Mouse (Mus musculus): ENCODE results near the gene Cox5b. TPM values are rescaled to one million over a fixed set of nuclear protein-coding genes. Genes with fewer than 3 reads are reported as not detected.

Cox5b gene
- polyA plus RNA-seq, 1 experiment from 2014 or later, result 151 TPM

GRCm38 (mm10) chr1:36670256-36670655 is 21.0 kb upstream of the Cox5b start:
- 63% methylated on average over 4 of the region's 4 CpGs for WGBS (ENCODE audit: missing documents)
- Histone ChIP-seq H3K27ac (no peak overlapping the region), H3K79me2 (ENCODE audit: inconsistent target) (no peaks in the 10 kb centered on the region), H3K4me3 (ENCODE audit: inconsistent target) (no peak overlapping the region), H3K36me3 (ENCODE audit: inconsistent target) (no peaks in the 10 kb centered on the region)

GRCm38 (mm10) chr1:36671260-36671659 is 20.0 kb upstream of the Cox5b start:
- Histone ChIP-seq H3K36me3 (ENCODE audit: inconsistent target) (no peaks in the 10 kb centered on the region), H3K4me3 (ENCODE audit: inconsistent target) (no peak overlapping the region), H3K79me2 (ENCODE audit: inconsistent target) (no peaks in the 10 kb centered on the region), H3K27ac (no peak overlapping the region)
- 89% methylated on average over 10 of the region's 10 CpGs for WGBS (ENCODE audit: missing documents)

GRCm38 (mm10) chr1:36672648-36673350 is 18.4 kb upstream of the Cox5b start:
- Histone ChIP-seq H3K79me2 (ENCODE audit: inconsistent target) (no peaks in the 10 kb centered on the region), H3K27ac (no peak overlapping the region), H3K4me3 (ENCODE audit: inconsistent target) (no peak overlapping the region), H3K36me3 (ENCODE audit: inconsistent target) (no peaks in the 10 kb centered on the region)
- 89% methylated on average over 16 of the region's 16 CpGs for WGBS (ENCODE audit: missing documents)

- WGBS (ENCODE audit: missing documents), result 64% methylated on average over 3 of the region's 3 CpGs
- no peak overlapping the region for H3K4me3 ChIP-seq (ENCODE audit: inconsistent target)
Observed at GRCm38 (mm10) chr1:36674936-36675335, 16.3 kb upstream of the Cox5b start.

DNA sequence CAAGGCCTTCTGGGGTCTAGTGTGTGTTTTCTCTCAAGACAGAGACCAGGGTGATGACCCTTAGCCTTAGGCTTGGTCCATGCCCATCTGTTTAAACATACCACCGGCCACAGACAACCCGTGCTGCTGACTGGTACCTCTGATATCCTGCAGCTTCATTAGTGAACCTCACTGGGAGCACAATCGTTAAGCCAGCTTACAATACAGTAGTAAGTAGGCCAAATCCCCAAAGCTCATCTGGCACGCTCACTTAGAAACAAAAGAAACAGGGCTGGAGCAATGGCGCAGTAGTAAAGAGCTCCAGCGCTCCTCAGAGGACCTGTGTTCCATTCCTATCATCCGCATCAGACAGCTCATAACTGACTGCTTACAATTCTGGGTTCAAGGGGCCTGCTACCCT is 10.4 kb upstream of the Cox5b start:
- no peak overlapping the region for H3K27ac ChIP-seq
- H3K36me3 ChIP-seq (ENCODE audit: inconsistent target), result no peaks in the 10 kb centered on the region
- no peak overlapping the region for H3K4me3 ChIP-seq (ENCODE audit: inconsistent target)
- WGBS (ENCODE audit: missing documents), result 91% methylated on average over 7 of the region's 7 CpGs
- H3K79me2 ChIP-seq (ENCODE audit: inconsistent target), result no peaks in the 10 kb centered on the region

More at GRCm38 (mm10) chr1:36674936-36675335, 16.3 kb upstream of the Cox5b start:
- H3K36me3 ChIP-seq (ENCODE audit: inconsistent target), result no peaks in the 10 kb centered on the region
- no peaks in the 10 kb centered on the region for H3K79me2 ChIP-seq (ENCODE audit: inconsistent target)
- no peak overlapping the region for H3K27ac ChIP-seq

DNA sequence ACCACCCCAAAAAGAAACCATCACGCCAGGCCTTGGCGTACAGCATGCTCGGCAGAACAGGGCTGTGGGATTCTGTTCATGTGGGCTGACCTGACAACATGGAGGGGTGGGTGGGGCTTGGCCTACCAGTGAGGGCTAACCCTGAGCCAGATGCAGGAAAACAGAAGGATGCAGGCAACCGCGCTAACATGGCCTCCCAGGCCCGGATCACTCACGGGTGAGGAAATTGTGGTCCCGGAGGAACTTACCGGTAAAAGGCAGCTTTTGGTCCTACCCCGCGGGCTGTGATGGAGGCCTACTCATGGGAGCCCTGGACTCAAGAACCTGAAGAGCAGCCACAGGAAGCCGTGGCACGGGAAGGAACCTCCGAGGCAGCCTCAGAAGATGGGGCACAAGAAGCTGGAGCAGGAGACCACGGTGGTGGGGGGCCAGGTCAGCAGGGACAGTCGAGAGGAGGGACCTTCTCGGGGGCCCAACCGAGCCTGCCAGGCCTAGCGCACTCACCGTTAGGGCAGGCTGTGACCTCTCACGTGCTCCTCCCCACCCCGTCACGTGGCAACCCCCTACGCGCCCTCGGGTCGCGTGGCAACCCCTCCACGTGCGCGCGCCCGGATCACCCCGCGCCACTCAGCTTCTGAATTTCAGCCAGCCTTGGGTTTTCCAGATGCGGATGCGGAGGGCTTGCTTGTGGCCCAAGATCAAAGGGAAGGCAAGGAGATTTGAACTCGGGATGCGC is 8.5 kb upstream of the Cox5b start, which contains the start of gene Fam178b:
Gene Fam178b (minus strand): TSS at position 564 of the 736 bp plus-strand sequence.
- Histone ChIP-seq H3K4me3 (ENCODE audit: inconsistent target) (no peak within 1 kb of the TSS), H3K79me2 (ENCODE audit: inconsistent target) (no peaks in the 10 kb centered on the region), H3K36me3 (ENCODE audit: inconsistent target) (no peaks in the 10 kb centered on the region), H3K27ac (no peak within 1 kb of the TSS)
- 92% methylated on average over 37 of the region's 39 CpGs for WGBS (ENCODE audit: missing documents)

DNA sequence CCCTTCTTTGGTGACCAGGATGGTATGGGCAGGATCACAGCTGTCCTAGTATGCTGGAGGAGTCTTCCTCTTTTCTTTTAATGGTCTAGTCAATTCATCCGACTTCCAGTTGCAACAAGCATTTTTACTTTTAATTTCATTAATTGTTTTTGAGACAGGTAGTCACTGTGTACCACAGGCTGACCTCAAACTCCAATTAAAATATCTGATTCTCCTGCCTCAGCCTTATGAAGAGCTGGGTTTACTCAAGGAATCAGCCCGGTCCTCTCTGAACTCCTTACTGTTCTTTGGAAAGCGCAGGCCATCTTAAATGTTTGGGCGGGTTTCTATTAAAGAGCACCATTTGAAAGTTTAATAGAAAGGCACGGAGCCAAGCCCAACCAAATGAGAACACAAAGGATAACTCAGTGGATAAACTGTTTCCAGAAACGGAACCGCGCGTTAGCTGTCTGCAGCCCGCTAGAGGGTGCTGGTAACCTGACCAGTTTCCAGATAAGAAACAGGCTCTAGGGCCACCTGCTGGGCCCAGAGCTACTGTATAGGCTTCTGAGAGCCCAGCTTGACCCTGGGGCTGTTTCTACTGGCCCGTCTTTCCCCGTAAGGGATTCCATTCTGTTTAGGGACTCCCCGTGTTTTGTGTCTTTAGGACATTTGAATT is 7.3 kb upstream of the Cox5b start:
- Histone ChIP-seq H3K79me2 (ENCODE audit: inconsistent target) (no peaks in the 10 kb centered on the region), H3K36me3 (ENCODE audit: inconsistent target) (no peaks in the 10 kb centered on the region)
- 8% methylated on average over 13 of the region's 13 CpGs for WGBS (ENCODE audit: missing documents)

DNA sequence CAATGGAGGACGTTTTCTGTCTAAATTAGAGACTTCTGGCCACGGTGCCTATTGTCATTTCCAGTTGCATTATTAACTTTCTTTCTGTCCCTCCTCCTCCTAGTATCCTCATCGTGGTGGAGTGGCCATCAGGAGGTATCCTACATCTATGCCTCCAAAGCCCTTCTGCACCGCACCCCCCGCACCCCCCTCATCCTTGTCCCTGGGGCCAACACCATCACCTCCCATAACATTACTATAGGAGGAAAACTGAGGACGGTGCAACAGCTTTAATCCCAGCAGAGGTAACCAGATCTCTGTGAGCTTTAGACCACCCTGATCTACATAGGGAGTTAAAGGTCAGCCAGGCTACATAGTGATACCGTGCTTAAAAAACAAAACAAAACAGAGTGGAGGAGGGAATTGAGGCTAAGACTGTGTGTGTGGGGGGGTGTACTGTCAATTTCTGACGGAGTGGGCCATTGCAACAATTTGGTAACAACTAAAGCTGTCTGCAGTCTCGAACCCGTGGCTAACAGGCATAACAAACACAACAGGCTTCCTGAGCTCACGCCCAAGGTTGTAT is 496 bp upstream of the Cox5b start:
- peak overlapping the region; percentile 51 for H3K27ac ChIP-seq
- WGBS (ENCODE audit: missing documents), result 73% methylated on average over 10 of the region's 11 CpGs

More for the DNA sequence above, 7.3 kb upstream of the Cox5b start:
- Histone ChIP-seq H3K27ac (no peak overlapping the region), H3K4me3 (ENCODE audit: inconsistent target) (no peak overlapping the region)

DNA sequence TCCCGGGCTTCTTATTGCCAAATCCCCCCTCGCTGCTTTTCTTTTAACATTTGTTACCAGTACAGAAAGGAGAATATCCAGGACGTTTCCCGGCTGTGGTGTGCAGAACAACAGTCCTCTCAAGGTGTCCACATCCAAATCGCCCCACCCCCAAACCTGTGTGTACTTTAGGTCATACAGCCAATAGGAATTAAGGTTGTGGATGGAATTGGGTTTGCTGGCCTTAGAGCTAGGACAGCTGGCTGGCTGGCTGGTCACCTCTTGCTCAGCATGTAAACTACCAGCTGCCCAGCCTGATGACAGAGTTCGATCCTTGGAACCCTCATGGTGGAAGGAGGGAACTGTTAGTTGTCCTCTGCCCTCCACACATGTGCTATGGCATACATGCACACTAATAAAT is 3.6 kb downstream of the Cox5b start:
- Histone ChIP-seq H3K79me2 (ENCODE audit: inconsistent target) (peaks cover 15% of the 10 kb centered on the region), H3K36me3 (ENCODE audit: inconsistent target) (peaks cover 9% of the 10 kb centered on the region), H3K4me3 (ENCODE audit: inconsistent target) (no peak overlapping the region), H3K27ac (no peak overlapping the region)
- WGBS (ENCODE audit: missing documents), result 98% methylated on average over 6 of the region's 6 CpGs

More for the DNA sequence above, 496 bp upstream of the Cox5b start:
- peaks cover 15% of the 10 kb centered on the region for H3K79me2 ChIP-seq (ENCODE audit: inconsistent target)
- peak overlapping the region; percentile 28 for H3K4me3 ChIP-seq (ENCODE audit: inconsistent target)
- H3K36me3 ChIP-seq (ENCODE audit: inconsistent target), result peaks cover 3% of the 10 kb centered on the region; the same call in 1 of the 2 replicates

GRCm38 (mm10) chr1:36696411-36696810 is 5.2 kb downstream of the Cox5b start:
- 86% methylated on average over 6 of the region's 6 CpGs for WGBS (ENCODE audit: missing documents)
- H3K36me3 ChIP-seq (ENCODE audit: inconsistent target), result peaks cover 24% of the 10 kb centered on the region
- H3K79me2 ChIP-seq (ENCODE audit: inconsistent target), result peaks cover 15% of the 10 kb centered on the region

DNA sequence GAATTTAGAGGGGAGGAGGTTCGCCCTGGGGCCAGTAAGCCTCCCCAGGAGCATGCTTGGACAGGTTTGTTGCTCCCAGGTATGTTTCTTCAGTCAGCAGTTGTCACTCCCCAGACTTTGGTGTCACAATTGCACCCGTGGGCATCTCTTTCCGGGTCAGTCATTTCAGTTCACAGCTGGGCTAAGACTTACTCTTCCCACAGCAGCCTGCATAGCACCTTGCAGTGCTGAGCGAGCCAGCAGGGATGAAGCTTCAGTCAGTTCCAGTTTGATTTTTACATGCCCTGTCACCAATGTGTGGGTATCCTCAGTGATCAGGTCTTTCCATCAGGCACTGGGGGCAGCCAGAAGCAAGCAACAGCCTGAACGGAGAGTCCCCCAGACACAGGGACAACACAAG is 5.8 kb downstream of the Cox5b start:
- H3K27ac ChIP-seq, result no peak overlapping the region
- H3K4me3 ChIP-seq (ENCODE audit: inconsistent target), result no peak overlapping the region
- peaks cover 29% of the 10 kb centered on the region for H3K36me3 ChIP-seq (ENCODE audit: inconsistent target)
- peaks cover 9% of the 10 kb centered on the region for H3K79me2 ChIP-seq (ENCODE audit: inconsistent target)
- WGBS (ENCODE audit: missing documents), result 80% methylated on average over 5 of the region's 5 CpGs

More at GRCm38 (mm10) chr1:36696411-36696810, 5.2 kb downstream of the Cox5b start:
- H3K27ac ChIP-seq, result no peak overlapping the region
- H3K4me3 ChIP-seq (ENCODE audit: inconsistent target), result no peak overlapping the region

DNA sequence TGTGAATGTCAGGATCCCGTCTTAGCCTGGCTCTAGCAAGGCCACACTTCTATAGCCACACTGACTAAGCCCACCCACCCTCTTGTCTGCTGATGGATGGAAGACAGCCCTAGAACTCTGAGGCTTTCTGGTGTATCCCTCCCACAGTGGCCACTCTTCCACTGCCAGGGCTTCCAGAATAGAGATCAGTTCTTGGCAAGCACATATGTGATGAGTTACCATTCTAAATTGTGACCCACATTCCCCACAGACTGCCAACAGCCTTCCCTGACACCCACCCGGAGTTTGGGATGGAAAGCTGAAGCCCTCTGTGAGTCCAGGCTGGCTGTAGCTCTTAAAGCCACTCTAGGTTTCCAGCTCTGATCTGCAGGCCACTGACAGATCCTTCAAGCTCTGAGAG is 15.9 kb downstream of the Cox5b start:
- Histone ChIP-seq H3K79me2 (ENCODE audit: inconsistent target) (peaks cover 29% of the 10 kb centered on the region), H3K27ac (no peak overlapping the region), H3K4me3 (ENCODE audit: inconsistent target) (no peak overlapping the region), H3K36me3 (ENCODE audit: inconsistent target) (peaks cover 43% of the 10 kb centered on the region)
- 95% methylated on average over 2 of the region's 2 CpGs for WGBS (ENCODE audit: missing documents)

DNA sequence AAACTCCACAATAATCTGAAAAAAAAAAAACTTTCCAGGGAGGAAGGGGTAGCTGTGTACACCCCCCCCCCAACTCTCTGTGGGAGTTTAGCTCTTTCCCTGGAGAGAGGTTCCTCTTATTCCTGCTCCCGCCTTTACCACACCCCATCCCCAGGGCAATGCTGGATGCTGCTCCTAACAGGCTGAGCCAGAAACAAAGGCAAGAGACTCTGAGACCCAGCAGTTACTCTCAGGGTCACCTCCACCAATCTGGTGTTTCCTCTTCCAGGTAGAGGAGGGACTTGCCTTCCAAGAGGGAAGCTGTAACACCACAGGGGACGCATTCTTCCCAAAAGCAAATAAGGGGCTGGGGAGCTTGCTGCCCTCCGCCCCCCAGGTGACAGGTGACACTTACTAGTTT is 16.5 kb downstream of the Cox5b start:
- no peak overlapping the region for H3K27ac ChIP-seq
- WGBS (ENCODE audit: missing documents), result 90% methylated on average over 3 of the region's 3 CpGs
- H3K79me2 ChIP-seq (ENCODE audit: inconsistent target), result peaks cover 29% of the 10 kb centered on the region
- H3K4me3 ChIP-seq (ENCODE audit: inconsistent target), result no peak overlapping the region
- peaks cover 36% of the 10 kb centered on the region for H3K36me3 ChIP-seq (ENCODE audit: inconsistent target)

DNA sequence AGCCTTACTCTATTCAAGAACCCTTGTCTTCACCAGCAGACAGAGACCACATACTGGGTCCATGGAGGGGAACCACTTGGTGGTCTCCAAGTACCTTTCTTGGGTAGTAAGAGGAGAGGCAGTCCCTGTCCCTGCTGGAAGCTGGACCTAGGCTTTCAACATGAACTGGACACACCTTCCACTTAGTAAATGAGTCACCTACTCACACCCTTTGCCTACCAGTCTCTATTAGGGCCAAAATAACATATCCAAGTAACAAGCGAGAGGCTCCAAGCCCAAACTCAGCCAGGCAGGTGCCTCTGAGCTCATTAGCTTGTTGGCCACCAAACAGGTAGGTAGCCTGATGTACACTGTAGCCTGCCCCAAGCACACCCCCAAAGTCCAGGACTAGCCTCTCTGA is 17.4 kb downstream of the Cox5b start:
- no peak overlapping the region for H3K27ac ChIP-seq
- H3K36me3 ChIP-seq (ENCODE audit: inconsistent target), result peaks cover 28% of the 10 kb centered on the region
- 73% methylated on average over 1 of the region's 1 CpGs for WGBS (ENCODE audit: missing documents)
- peak overlapping the region; percentile 89 for H3K4me3 ChIP-seq (ENCODE audit: inconsistent target)
- peaks cover 29% of the 10 kb centered on the region for H3K79me2 ChIP-seq (ENCODE audit: inconsistent target)
